Mouse (Mus musculus) E14TG2a.4 (cell line): ENCODE results near the gene Slamf6.

Source experiments
- CTCF ChIP-seq: conservative IDR thresholded peaks from 2 replicates; pipeline ENCODE4 v1.5.1; 2014; ENCODE audit warnings: low read length
- POU5F1 ChIP-seq: IDR thresholded peaks from 2 replicates; pipeline ENCODE4 v1.6.1; 2014; ENCODE audit warnings: low read length, borderline replicate concordance

GRCm38 (mm10) chr1:171919193-171919592, 1.9 kb downstream of the Slamf6 start:
- TF ChIP-seq CTCF (no peak), POU5F1 (no peak)
